In the genomic region with DNA sequence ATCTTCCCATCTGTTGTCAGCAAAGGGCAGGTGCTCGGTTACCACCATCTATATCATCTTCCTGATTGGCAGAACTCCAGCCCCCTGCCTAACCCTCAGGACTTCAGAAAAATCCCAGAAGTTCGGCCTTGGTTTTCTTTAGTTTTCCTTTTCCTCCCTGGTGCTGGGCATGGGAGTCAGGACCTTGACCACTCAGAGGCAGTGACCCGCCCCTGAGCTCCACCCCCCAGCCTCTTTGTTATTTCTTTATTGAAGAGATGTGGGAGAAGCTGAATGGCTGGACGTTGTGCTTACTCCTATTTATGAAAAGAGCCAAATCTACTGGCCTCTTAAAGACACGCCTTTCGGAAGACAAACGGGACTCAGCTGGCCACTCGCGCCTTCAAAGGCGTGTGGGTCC, we compare ENCODE assay signal across 8 mouse cellular contexts. TPM values are rescaled to one million over a fixed set of nuclear protein-coding genes. Genes with fewer than 3 reads are reported as not detected.
DNase-seq lines count a peak whose midpoint lies in the region; ATAC-seq and TF ChIP-seq lines count a peak whose summit lies in the region.

No protein-coding gene starts in this region.

- peaks cover 13% of the 10 kb centered on the region for H3K4me1 ChIP-seq in spleen, adult 2 months (ENCODE audit: control insufficient read depth, insufficient read depth, insufficient read length)
- peaks cover 16% of the 10 kb centered on the region for H3K4me1 ChIP-seq in embryonic facial prominence, embryonic 13.5 days
- no peaks in the 10 kb centered on the region; the same call in 1 of the 2 replicates for H3K4me1 ChIP-seq in hindbrain, embryonic 11.5 days (replicated peaks; ENCODE audit: control insufficient read depth, insufficient read depth, low read length)
- peaks cover 19% of the 10 kb centered on the region for H3K4me1 ChIP-seq in liver, embryonic 11.5 days (replicated peaks; ENCODE audit: control insufficient read depth, insufficient read depth, low read length)
- H3K4me1 ChIP-seq in midbrain, postnatal 0 days (ENCODE audit: insufficient read depth, low read length) = no peaks in the 10 kb centered on the region

- peaks cover 7% of the 10 kb centered on the region; the same call in 1 of the 2 replicates for H3K27me3 ChIP-seq in spleen, adult 2 months (ENCODE audit: control insufficient read depth, insufficient read depth, low read length)
- H3K27me3 ChIP-seq in embryonic facial prominence, embryonic 13.5 days = peaks cover 50% of the 10 kb centered on the region
- peaks cover 21% of the 10 kb centered on the region for H3K27me3 ChIP-seq in hindbrain, embryonic 11.5 days (ENCODE audit: control insufficient read depth, insufficient read depth, low read length)
- peaks cover 42% of the 10 kb centered on the region for H3K27me3 ChIP-seq in liver, embryonic 11.5 days (replicated peaks; ENCODE audit: control insufficient read depth, insufficient read depth, low read length)
- H3K27me3 ChIP-seq in midbrain, postnatal 0 days (ENCODE audit: insufficient read depth, low read length) = no peaks in the 10 kb centered on the region

- no peaks in the 10 kb centered on the region for H3K36me3 ChIP-seq in spleen, adult 2 months (ENCODE audit: control insufficient read depth, insufficient read depth, low read length)
- no peaks in the 10 kb centered on the region for H3K36me3 ChIP-seq in embryonic facial prominence, embryonic 13.5 days
- no peaks in the 10 kb centered on the region for H3K36me3 ChIP-seq in hindbrain, embryonic 11.5 days (ENCODE audit: control insufficient read depth, insufficient read depth, low read length)
- no peaks in the 10 kb centered on the region for H3K36me3 ChIP-seq in liver, embryonic 11.5 days (ENCODE audit: control insufficient read depth, insufficient read depth, low read length)
- no peaks in the 10 kb centered on the region for H3K36me3 ChIP-seq in midbrain, postnatal 0 days (ENCODE audit: insufficient read depth, low read length)

- whole genome bisulfite sequencing in spleen, adult 2 months = 10% methylated on average over 10 of the region's 10 CpGs
- WGBS in embryonic facial prominence, embryonic 13.5 days = 7% methylated on average over 10 of the region's 10 CpGs
- WGBS in hindbrain, embryonic 11.5 days = 5% methylated on average over 10 of the region's 10 CpGs
- 8% methylated on average over 10 of the region's 10 CpGs for WGBS in liver, embryonic 11.5 days
- 3% methylated on average over 10 of the region's 10 CpGs for WGBS in midbrain, postnatal 0 days

- peak overlapping the region; percentile 66 for H3K27ac ChIP-seq in spleen, adult 2 months (ENCODE audit: insufficient read depth, low read length)
- H3K27ac ChIP-seq in embryonic facial prominence, embryonic 13.5 days = peak overlapping the region; percentile 57; the same call in 1 of the 2 replicates
- H3K27ac ChIP-seq in hindbrain, embryonic 11.5 days (ENCODE audit: low read depth, low read length) = peak overlapping the region; percentile 71
- H3K27ac ChIP-seq in liver, embryonic 11.5 days (ENCODE audit: low read depth, low read length) = peak overlapping the region; percentile 35; the same call in 1 of the 2 replicates
- peak overlapping the region; percentile 73 for H3K27ac ChIP-seq in midbrain, postnatal 0 days (ENCODE audit: low read depth, low read length)

- H3K4me3 ChIP-seq in spleen, adult 2 months (ENCODE audit: extremely low read depth, insufficient read depth, insufficient read length) = peak overlapping the region; percentile 59
- H3K4me3 ChIP-seq in embryonic facial prominence, embryonic 13.5 days = peak overlapping the region; percentile 71
- peak overlapping the region; percentile 54 for H3K4me3 ChIP-seq in hindbrain, embryonic 11.5 days (ENCODE audit: low read depth, low read length)
- H3K4me3 ChIP-seq in liver, embryonic 11.5 days (ENCODE audit: low read depth, low read length) = peak overlapping the region; percentile 70
- peak overlapping the region; percentile 78 for H3K4me3 ChIP-seq in midbrain, postnatal 0 days (ENCODE audit: low read depth, low read length)

- TF ChIP-seq POLR2A in spleen, adult 2 months (IDR thresholded peaks at IDR 0.05; ENCODE audit: low read depth, low read length) = no peak

- ATAC-seq in embryonic facial prominence, embryonic 13.5 days (ENCODE audit: insufficient number of reproducible peaks, insufficient read depth, low FRiP score, low TSS enrichment, low read depth) = peak; percentile 20
- peak; percentile 20 for ATAC-seq in hindbrain, embryonic 11.5 days (ENCODE audit: low FRiP score)
- no peak; the same call in 1 of the 2 replicates for ATAC-seq in liver, embryonic 11.5 days (replicated peaks; ENCODE audit: low FRiP score)
- ATAC-seq in midbrain, postnatal 0 days (ENCODE audit: low FRiP score) = no peak; the same call in 1 of the 2 replicates

- no peak for TF ChIP-seq CTCF in spleen, adult 2 months (IDR thresholded peaks at IDR 0.05; ENCODE audit: extremely low read depth, insufficient read depth, insufficient read length, insufficient replicate concordance)
- no peak for TF ChIP-seq CTCF in midbrain, postnatal 0 days (IDR thresholded peaks at IDR 0.05)

- no peak for DNase-seq in spleen, adult 2 months (ENCODE audit: low read depth in 1 of 2, low spot score in 2 of 2)
- DNase-seq in spleen, adult 18-20 months = no peak
- no peak for DNase-seq in hindbrain, embryonic 11.5 days (ENCODE audit: low spot score)
- DNase-seq in liver, embryonic 11.5 days (ENCODE audit: low spot score) = no peak
- no peak for DNase-seq in midbrain, postnatal 0 days (ENCODE audit: low spot score)
- DNase-seq in retina, embryonic 14.5 days (ENCODE audit: low spot score) = no peak
- no peak for DNase-seq in left cerebral cortex, adult 9 months (ENCODE audit: low spot score in 2 of 2)

- H3K9ac ChIP-seq in embryonic facial prominence, embryonic 13.5 days = peak overlapping the region; percentile 73
- peak overlapping the region; percentile 40 for H3K9ac ChIP-seq in hindbrain, embryonic 11.5 days (ENCODE audit: low read depth, low read length)
- H3K9ac ChIP-seq in liver, embryonic 11.5 days (ENCODE audit: low read depth, low read length) = peak overlapping the region; percentile 69
- peak overlapping the region; percentile 44 for H3K9ac ChIP-seq in midbrain, postnatal 0 days (replicated peaks; ENCODE audit: low read length, poor library complexity, severe bottlenecking)

- H3K4me2 ChIP-seq in embryonic facial prominence, embryonic 13.5 days = peak overlapping the region; percentile 96
- peak overlapping the region; percentile 66 for H3K4me2 ChIP-seq in hindbrain, embryonic 11.5 days (replicated peaks; ENCODE audit: low read depth, low read length)
- peak overlapping the region; percentile 87 for H3K4me2 ChIP-seq in liver, embryonic 11.5 days
- H3K4me2 ChIP-seq in midbrain, postnatal 0 days (ENCODE audit: low read depth, low read length, poor library complexity, severe bottlenecking) = peak overlapping the region; percentile 71

- H3K9me3 ChIP-seq in embryonic facial prominence, embryonic 13.5 days = no peaks in the 10 kb centered on the region
- no peaks in the 10 kb centered on the region for H3K9me3 ChIP-seq in hindbrain, embryonic 11.5 days (ENCODE audit: control insufficient read depth, low read length)
- no peaks in the 10 kb centered on the region for H3K9me3 ChIP-seq in liver, embryonic 11.5 days (ENCODE audit: control insufficient read depth, low read length)
- H3K9me3 ChIP-seq in midbrain, postnatal 0 days (ENCODE audit: low read length) = no peaks in the 10 kb centered on the region

RNA-seq across cellular contexts. Expression of gene 6430548M08Rik, which starts 0.6 kb away (rescaled TPM):
- 20.6 and 25.8 TPM in 2 replicates for polyA plus RNA-seq in spleen, adult 2 months (2012; rRNA removed)
- 3.7 and 3.8 TPM in 2 replicates for polyA plus RNA-seq in embryonic facial prominence, embryonic 13.5 days (2015; fragmentation: Nextera tagmentation; extraction: Ambion mirVana)
- polyA plus RNA-seq in hindbrain, embryonic 11.5 days (2014; fragmentation: Nextera tagmentation; extraction: Ambion mirVana) = 9.8 and 11.2 TPM in 2 replicates
- polyA plus RNA-seq in liver, embryonic 11.5 days (2014; fragmentation: Nextera tagmentation; extraction: Ambion mirVana) = 2.1 TPM in 2 replicates
- total RNA-seq in midbrain, postnatal 0 days (2014; rRNA removed) = 69.7 and 71.1 TPM in 2 replicates
- 38.3 and 40.5 TPM in 2 replicates for polyA plus RNA-seq in midbrain, postnatal 0 days (2015; fragmentation: Nextera tagmentation; extraction: Ambion mirVana)

RNA-seq across cellular contexts. Expression of gene Zdhhc7, which starts 12.0 kb away (rescaled TPM):
- 45.8 and 57.9 TPM in 2 replicates for polyA plus RNA-seq in spleen, adult 2 months (2012; rRNA removed)
- 31.2 and 36.0 TPM in 2 replicates for polyA plus RNA-seq in embryonic facial prominence, embryonic 13.5 days (2015; fragmentation: Nextera tagmentation; extraction: Ambion mirVana)
- polyA plus RNA-seq in hindbrain, embryonic 11.5 days (2014; fragmentation: Nextera tagmentation; extraction: Ambion mirVana) = 24.6 and 25.2 TPM in 2 replicates
- polyA plus RNA-seq in liver, embryonic 11.5 days (2014; fragmentation: Nextera tagmentation; extraction: Ambion mirVana) = 27.4 and 30.1 TPM in 2 replicates
- total RNA-seq in midbrain, postnatal 0 days (2014; rRNA removed) = 34.1 and 40.8 TPM in 2 replicates
- polyA plus RNA-seq in midbrain, postnatal 0 days (2015; fragmentation: Nextera tagmentation; extraction: Ambion mirVana) = 23.9 and 24.6 TPM in 2 replicates

Comparison
In these comparisons a context has a peak if more than half of its experiments do, and no peak if none do; other contexts are left out.
1. ATAC-seq: peak in embryonic facial prominence, embryonic 13.5 days (single experiment) and hindbrain, embryonic 11.5 days (single experiment); none in liver, embryonic 11.5 days (single experiment) and midbrain, postnatal 0 days (single experiment).
2. Peak in every context shown above with its lines, with median percentiles within 50 percentile points of each other: H3K27ac ChIP-seq, H3K4me3 ChIP-seq, H3K4me2 ChIP-seq and H3K9ac ChIP-seq.